Mouse (Mus musculus) cortical plate, adult 2 months (tissue): ENCODE measurements around the gene Hsd17b2. TPM values are rescaled to one million over a fixed set of nuclear protein-coding genes. Genes with fewer than 3 reads are reported as not detected.

Experiments
- H3K27ac ChIP-seq: fragments of 200-500 bp; 2 replicates; pipeline ENCODE4 v1.5.1; 2012; ENCODE audit warnings: low read length, control low read depth, inconsistent platforms; ENCODE audit not compliant: insufficient read depth
- H3K4me1 ChIP-seq: fragments of 200-500 bp; 2 replicates; pipeline ENCODE4 v1.6.1; 2011; ENCODE audit warnings: low read length; ENCODE audit not compliant: control insufficient read depth, insufficient read depth
- H3K4me3 ChIP-seq: fragments of 200-500 bp; 2 replicates; pipeline ENCODE4 v1.5.1; 2011; ENCODE audit warnings: mild to moderate bottlenecking, low read length, control low read depth; ENCODE audit not compliant: insufficient read depth
- CTCF ChIP-seq: fragments of 200-500 bp; IDR thresholded peaks from 2 replicates; pipeline ENCODE4 v1.5.1; 2011; ENCODE audit warnings: mild to moderate bottlenecking, control low read depth, low read length; ENCODE audit not compliant: insufficient read depth; ENCODE audit errors: extremely low read depth
- POLR2A ChIP-seq: fragments of 200-500 bp; IDR thresholded peaks from 2 replicates; pipeline ENCODE4 v1.6.1; 2011; ENCODE audit warnings: mild to moderate bottlenecking, low read length, control low read depth; ENCODE audit not compliant: insufficient read depth; ENCODE audit errors: extremely low read depth
- polyA plus RNA-seq: library from polyadenylated mRNA; depleted of rRNA; stranded (reverse); fragments of >200 nt; gene quantifications from 2 replicates; pipeline ENCODE4 v1.2.3, GENCODE M21; 2012

The Hsd17b2 gene
- polyA plus RNA-seq, 1 experiment: 0.10 TPM

DNA sequence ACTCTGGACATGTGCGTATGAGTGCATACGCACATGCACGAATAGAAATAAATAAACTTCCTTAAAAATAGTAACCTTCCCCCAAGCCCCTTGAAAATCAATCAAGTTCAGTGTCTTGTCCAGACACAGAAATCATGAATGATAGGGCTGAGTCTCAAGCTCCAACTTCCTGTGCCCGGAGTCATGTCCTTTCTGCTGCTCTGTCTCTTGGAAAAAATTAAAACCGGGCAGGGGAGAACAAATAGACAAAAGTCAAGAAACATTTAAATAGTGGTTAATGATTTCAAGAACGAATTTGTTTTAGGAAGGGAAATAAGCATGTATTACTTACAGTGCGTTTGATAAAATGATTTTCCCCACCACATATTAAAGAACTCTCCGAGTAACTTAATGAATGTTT, 24.7 kb upstream of the Hsd17b2 start:
- H3K27ac ChIP-seq: no peak overlapping the region
- H3K4me3 ChIP-seq: no peak overlapping the region
- TF ChIP-seq POLR2A: no peak
- TF ChIP-seq CTCF: no peak
- H3K4me1 ChIP-seq: no peaks in the 10 kb centered on the region

DNA sequence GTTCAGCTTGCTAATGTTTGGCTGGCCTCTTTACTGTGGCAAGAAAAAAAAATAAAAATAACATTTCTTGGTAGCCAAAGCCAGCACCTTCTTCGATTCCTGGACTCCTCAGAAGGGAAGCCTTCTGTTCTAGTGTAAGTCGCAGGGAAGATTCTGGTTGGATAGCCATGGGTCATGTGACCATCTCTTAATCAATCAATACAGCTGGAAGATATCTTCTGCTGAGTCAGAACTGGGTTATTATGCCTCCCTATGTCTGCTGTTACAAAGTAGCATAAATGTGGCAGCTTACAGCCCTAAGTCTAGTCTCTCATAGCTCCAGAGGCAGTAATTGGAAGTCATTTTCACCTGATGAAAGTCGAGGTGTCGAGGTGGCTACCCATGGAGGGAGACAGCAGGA, 23.1 kb upstream of the Hsd17b2 start:
- no peak overlapping the region for H3K27ac ChIP-seq
- TF ChIP-seq CTCF (no peak), POLR2A (no peak)

DNA sequence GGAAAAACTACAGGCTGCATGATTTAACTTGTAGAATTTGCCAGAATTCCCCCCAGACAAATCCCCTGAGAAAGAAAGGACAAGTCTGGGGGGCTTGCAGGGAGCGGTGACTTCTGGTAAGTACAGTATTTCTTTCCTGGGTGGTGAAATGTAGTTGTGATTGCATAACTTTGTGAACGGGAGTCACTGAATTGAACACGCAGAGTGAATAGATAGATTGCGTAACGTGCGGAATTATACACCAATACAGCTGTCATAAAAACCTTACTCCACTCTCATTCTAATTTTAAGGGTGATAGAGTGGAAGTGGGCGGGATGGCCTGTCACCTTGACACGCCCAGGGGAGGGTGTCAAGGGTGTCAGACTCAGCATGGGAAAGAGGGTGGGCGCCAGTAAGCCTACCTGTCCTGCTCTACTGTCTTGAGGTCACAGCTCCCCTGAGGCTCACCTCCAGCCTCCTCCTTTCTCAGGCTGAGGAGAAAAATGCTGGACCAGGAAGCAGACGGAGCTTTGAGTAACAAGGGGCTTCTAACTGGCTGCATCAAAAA, 17.7 kb upstream of the Hsd17b2 start:
- Histone ChIP-seq H3K27ac (no peak overlapping the region), H3K4me1 (no peaks in the 10 kb centered on the region), H3K4me3 (no peak overlapping the region)
- TF ChIP-seq POLR2A: no peak
- TF ChIP-seq CTCF: no peak

More for the DNA sequence above, 23.1 kb upstream of the Hsd17b2 start:
- Histone ChIP-seq H3K4me3 (no peak overlapping the region), H3K4me1 (no peaks in the 10 kb centered on the region)

DNA sequence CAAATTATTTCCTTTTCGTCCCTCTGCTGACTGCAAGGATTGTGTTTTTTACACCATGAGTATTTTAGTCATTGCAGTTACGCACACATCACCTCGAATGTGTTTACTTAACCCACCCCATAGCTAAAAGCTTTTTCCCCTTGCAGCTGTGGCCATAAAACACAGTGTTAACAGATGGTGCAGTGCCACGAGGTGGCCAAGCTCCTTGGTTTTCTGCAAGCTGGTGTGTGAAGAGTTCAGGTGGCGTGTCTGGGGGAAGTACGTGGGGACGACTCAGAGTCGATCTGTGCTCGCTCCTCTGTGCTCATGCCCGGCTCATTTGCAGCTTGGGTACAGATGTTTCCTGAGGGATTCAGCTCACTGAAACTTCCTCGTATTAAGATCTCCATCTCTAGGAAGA, 17.2 kb upstream of the Hsd17b2 start:
- H3K4me3 ChIP-seq: no peak overlapping the region
- H3K27ac ChIP-seq: no peak overlapping the region
- no peaks in the 10 kb centered on the region for H3K4me1 ChIP-seq
- TF ChIP-seq CTCF (no peak), POLR2A (no peak)

GRCm38 (mm10) chr8:117687890-117688289, 13.8 kb upstream of the Hsd17b2 start:
- TF ChIP-seq CTCF: no peak
- no peak for TF ChIP-seq POLR2A
- H3K27ac ChIP-seq: no peak overlapping the region

GRCm38 (mm10) chr8:117692131-117692530, 9.6 kb upstream of the Hsd17b2 start:
- no peak overlapping the region for H3K27ac ChIP-seq
- H3K4me3 ChIP-seq: no peak overlapping the region
- no peak for TF ChIP-seq POLR2A
- no peak for TF ChIP-seq CTCF
- no peaks in the 10 kb centered on the region for H3K4me1 ChIP-seq

More at GRCm38 (mm10) chr8:117687890-117688289, 13.8 kb upstream of the Hsd17b2 start:
- Histone ChIP-seq H3K4me3 (no peak overlapping the region), H3K4me1 (no peaks in the 10 kb centered on the region)

- TF ChIP-seq POLR2A: no peak
- no peak for TF ChIP-seq CTCF
- no peak overlapping the region for H3K4me3 ChIP-seq
Observed at GRCm38 (mm10) chr8:117695636-117696035, 6.1 kb upstream of the Hsd17b2 start.

DNA sequence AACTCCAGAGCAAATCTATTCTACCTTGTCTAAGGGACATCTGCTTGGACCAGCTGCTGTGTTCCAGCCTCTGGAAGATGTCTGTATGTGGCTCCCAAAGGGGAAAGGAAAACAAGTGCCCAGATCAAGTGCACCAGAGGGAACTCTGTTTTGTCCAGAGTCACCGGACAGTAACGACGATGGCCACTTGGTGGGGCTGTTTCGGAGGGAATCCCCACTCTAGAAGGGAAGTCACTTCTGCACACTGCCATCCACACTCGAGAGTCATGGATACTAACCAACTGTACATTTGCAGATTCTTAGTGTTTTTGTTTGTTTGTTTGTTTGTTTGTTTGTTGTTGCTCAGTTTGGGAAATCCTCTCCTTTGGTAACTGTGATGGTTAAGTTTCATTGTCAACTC, 4.5 kb upstream of the Hsd17b2 start:
- H3K4me3 ChIP-seq: no peak overlapping the region
- peak; percentile 65 for TF ChIP-seq CTCF
- no peak for TF ChIP-seq POLR2A
- no peak overlapping the region for H3K27ac ChIP-seq

More at GRCm38 (mm10) chr8:117695636-117696035, 6.1 kb upstream of the Hsd17b2 start:
- Histone ChIP-seq H3K4me1 (no peaks in the 10 kb centered on the region), H3K27ac (no peak overlapping the region)

GRCm38 (mm10) chr8:117700699-117701098, 1.0 kb upstream of the Hsd17b2 start:
- Histone ChIP-seq H3K27ac (no peak overlapping the region), H3K4me3 (no peak overlapping the region), H3K4me1 (no peaks in the 10 kb centered on the region)
- TF ChIP-seq POLR2A (no peak), CTCF (no peak)

More for the DNA sequence above, 4.5 kb upstream of the Hsd17b2 start:
- H3K4me1 ChIP-seq: no peaks in the 10 kb centered on the region

GRCm38 (mm10) chr8:117701246-117701645, 458 bp upstream of the Hsd17b2 start:
- TF ChIP-seq CTCF (no peak), POLR2A (no peak)
- Histone ChIP-seq H3K4me3 (no peak overlapping the region), H3K4me1 (no peaks in the 10 kb centered on the region)

GRCm38 (mm10) chr8:117702701-117703100, 997 bp downstream of the Hsd17b2 start:
- TF ChIP-seq POLR2A: no peak
- TF ChIP-seq CTCF: no peak
- H3K4me1 ChIP-seq: no peaks in the 10 kb centered on the region
- no peak overlapping the region for H3K4me3 ChIP-seq
- no peak overlapping the region for H3K27ac ChIP-seq

More at GRCm38 (mm10) chr8:117701246-117701645, 458 bp upstream of the Hsd17b2 start:
- H3K27ac ChIP-seq: no peak overlapping the region
